Mouse (Mus musculus): Measurements from ENCODE around the gene Tmtc2. TPM values are rescaled to one million over a fixed set of nuclear protein-coding genes. Genes with fewer than 3 reads are reported as not detected.

Tmtc2 gene
- polyA plus RNA-seq (2016; fragmentation: Nextera tagmentation; extraction: Ambion mirVana): 4.2 and 4.8 TPM in 2 replicates

DNA sequence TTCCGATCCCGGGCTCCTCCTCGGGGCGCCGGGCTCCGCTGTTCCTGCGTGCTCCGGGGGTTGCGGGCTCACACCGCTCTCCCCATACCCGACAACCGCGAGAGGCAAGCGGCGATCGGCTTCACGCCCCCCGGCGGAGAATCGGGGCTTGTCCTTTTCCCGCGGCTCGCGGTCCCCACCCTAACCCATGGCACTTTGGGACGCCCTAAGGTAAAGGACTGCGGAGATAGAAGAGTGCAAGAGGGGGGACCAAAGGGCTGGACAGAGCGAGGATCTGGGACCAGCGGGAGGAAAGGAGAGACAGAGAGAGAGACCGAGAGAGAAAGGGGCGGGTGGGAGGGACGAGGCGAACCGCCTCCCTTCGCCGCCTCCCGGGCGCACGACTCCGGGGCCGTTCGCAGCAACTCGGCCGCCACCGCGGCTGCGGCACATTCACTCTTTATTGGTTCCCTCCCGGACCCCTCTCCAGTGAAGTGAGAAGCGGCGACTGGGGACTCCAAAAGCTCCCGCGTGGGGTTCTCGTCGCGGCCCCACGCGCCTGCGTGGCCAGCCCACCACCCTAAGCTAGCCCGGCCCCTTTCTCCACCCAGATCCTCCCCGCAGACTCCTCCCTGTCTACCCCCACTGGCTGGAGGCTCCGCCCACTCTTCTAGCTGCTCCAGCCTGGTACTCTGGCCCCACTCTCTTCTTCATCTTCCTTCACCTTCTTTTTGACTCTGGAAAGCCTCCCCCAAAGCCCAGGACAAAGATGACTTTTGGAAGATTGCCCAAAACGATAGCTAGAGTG is at the start of gene Tmtc2:
TSS of gene Tmtc2 (minus strand) at position 544 of the 787 bp plus-strand sequence.
- Histone ChIP-seq H3K4me3 (peak within 1 kb of the TSS; percentile 80), H3K27ac (peak within 1 kb of the TSS; percentile 87), H3K27me3 (ENCODE audit: poor library complexity, severe bottlenecking) (peaks cover 62% of the 10 kb centered on the region), H3K36me3 (replicated peaks) (no peaks in the 10 kb centered on the region), H3K9me3 (no peaks in the 10 kb centered on the region), H3K4me1 (peaks cover 29% of the 10 kb centered on the region)
- peak; percentile 83 for DNase-seq (ENCODE audit: extremely low spot score, low spot score)
- WGBS: under 1% methylated on average over 50 of the region's 61 CpGs

DNA sequence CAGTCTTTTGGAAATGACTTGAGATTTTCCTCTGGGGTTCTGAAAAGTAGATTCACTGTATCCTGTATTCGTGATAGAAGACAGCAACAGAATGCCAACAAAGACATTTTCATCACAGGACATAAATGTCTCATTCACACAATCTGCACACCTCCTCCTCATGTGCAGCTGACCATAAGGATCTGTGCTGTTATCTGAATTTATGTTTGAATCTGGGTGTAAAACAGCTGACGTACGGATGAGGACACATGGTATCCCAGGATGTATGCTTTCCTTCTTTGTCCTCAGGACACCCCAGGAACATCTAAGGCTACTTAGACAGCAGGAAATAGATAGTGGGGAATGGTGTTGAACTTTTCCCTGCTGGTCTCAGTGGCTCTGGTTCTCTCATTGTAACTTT is 37.9 kb upstream of the Tmtc2 start:
- WGBS: 82% methylated on average over 3 of the region's 3 CpGs
- H3K4me3 ChIP-seq: no peak overlapping the region
- H3K27ac ChIP-seq: no peak overlapping the region
- peaks cover 3% of the 10 kb centered on the region; the same call in 1 of the 2 replicates for H3K4me1 ChIP-seq
- DNase-seq (ENCODE audit: extremely low spot score, low spot score): no peak
- no peaks in the 10 kb centered on the region for H3K36me3 ChIP-seq (replicated peaks)
- no peaks in the 10 kb centered on the region for H3K27me3 ChIP-seq (ENCODE audit: poor library complexity, severe bottlenecking)
- no peaks in the 10 kb centered on the region for H3K9me3 ChIP-seq

DNA sequence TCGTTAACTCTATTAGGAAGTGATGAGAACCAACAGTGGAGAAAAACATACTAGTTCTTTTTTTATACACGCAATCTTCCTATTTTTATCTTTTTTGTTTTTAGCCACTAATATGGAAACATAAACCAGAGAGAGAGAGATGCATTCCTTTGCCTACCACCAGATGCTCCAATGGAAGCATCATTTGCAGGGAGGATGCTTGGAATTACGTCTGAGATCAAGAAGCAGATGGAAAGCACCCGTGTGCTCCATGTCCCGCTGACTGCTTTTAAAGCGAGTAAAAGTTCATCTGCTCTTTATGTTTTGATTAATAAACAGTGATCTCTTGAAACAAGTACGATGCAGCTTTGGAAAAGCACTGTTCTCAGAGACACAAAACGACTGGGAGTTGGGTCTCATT is 24.6 kb upstream of the Tmtc2 start:
- H3K27ac ChIP-seq: no peak overlapping the region
- no peak overlapping the region for H3K4me3 ChIP-seq
- no peaks in the 10 kb centered on the region for H3K27me3 ChIP-seq (ENCODE audit: poor library complexity, severe bottlenecking)
- 0 out of 2 replicates have a peak, but pooled peaks cover 5% of the 10 kb centered on the region for H3K4me1 ChIP-seq
- no peaks in the 10 kb centered on the region for H3K9me3 ChIP-seq
- DNase-seq (ENCODE audit: extremely low spot score, low spot score): no peak
- no peaks in the 10 kb centered on the region for H3K36me3 ChIP-seq (replicated peaks)
- WGBS: 93% methylated on average over 8 of the region's 8 CpGs

DNA sequence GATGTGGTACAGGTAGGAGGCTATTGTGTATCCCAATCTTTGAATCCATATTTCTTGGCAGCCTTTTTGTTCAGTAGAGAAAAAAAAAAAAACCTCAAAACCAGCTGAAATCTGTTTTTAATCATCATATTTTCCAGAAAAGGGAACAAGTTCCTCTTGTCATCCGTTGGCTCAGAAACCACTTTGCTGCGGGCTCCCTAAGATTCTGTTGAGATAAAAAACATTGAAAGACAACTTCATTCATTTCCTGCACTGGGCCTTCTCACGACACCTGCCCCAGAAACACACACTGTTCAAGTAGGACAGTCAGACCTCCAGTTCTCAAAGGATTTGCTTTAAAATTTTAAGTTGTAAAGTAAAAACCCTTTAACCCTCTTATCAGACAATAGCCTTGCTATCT is 23.0 kb upstream of the Tmtc2 start:
- H3K4me3 ChIP-seq: no peak overlapping the region
- no peaks in the 10 kb centered on the region for H3K27me3 ChIP-seq (ENCODE audit: poor library complexity, severe bottlenecking)
- no peak overlapping the region for H3K27ac ChIP-seq
- H3K36me3 ChIP-seq (replicated peaks): no peaks in the 10 kb centered on the region
- WGBS: 81% methylated on average over 3 of the region's 3 CpGs
- no peak for DNase-seq (ENCODE audit: extremely low spot score, low spot score)
- no peaks in the 10 kb centered on the region for H3K9me3 ChIP-seq
- 0 out of 2 replicates have a peak, but pooled peaks cover 5% of the 10 kb centered on the region for H3K4me1 ChIP-seq

GRCm38 (mm10) chr10:105595480-105596102 is 21.3 kb upstream of the Tmtc2 start:
- Histone ChIP-seq H3K4me3 (no peak overlapping the region), H3K4me1 (0 out of 2 replicates have a peak, but pooled peaks cover 5% of the 10 kb centered on the region), H3K36me3 (replicated peaks) (no peaks in the 10 kb centered on the region), H3K27ac (no peak overlapping the region), H3K9me3 (no peaks in the 10 kb centered on the region), H3K27me3 (ENCODE audit: poor library complexity, severe bottlenecking) (no peaks in the 10 kb centered on the region)
- DNase-seq (ENCODE audit: extremely low spot score, low spot score): no peak
- 84% methylated on average over 7 of the region's 7 CpGs for WGBS

GRCm38 (mm10) chr10:105588141-105588540 is 13.9 kb upstream of the Tmtc2 start:
- DNase-seq (ENCODE audit: extremely low spot score, low spot score): no peak
- no peak overlapping the region for H3K4me3 ChIP-seq
- no peaks in the 10 kb centered on the region for H3K9me3 ChIP-seq
- no peaks in the 10 kb centered on the region for H3K4me1 ChIP-seq
- no peaks in the 10 kb centered on the region for H3K36me3 ChIP-seq (replicated peaks)
- H3K27ac ChIP-seq: no peak overlapping the region
- H3K27me3 ChIP-seq (ENCODE audit: poor library complexity, severe bottlenecking): no peaks in the 10 kb centered on the region

GRCm38 (mm10) chr10:105579318-105579717 is 5.1 kb upstream of the Tmtc2 start:
- peaks cover 29% of the 10 kb centered on the region for H3K27me3 ChIP-seq (ENCODE audit: poor library complexity, severe bottlenecking)
- no peaks in the 10 kb centered on the region for H3K36me3 ChIP-seq (replicated peaks)
- H3K4me3 ChIP-seq: no peak overlapping the region
- no peak overlapping the region for H3K27ac ChIP-seq
- WGBS: 78% methylated on average over 2 of the region's 2 CpGs
- H3K9me3 ChIP-seq: no peaks in the 10 kb centered on the region
- peaks cover 9% of the 10 kb centered on the region; the same call in 1 of the 2 replicates for H3K4me1 ChIP-seq
- DNase-seq (ENCODE audit: extremely low spot score, low spot score): no peak

- H3K27me3 ChIP-seq (ENCODE audit: poor library complexity, severe bottlenecking): peaks cover 29% of the 10 kb centered on the region
- no peak overlapping the region for H3K27ac ChIP-seq
- 76% methylated on average over 8 of the region's 8 CpGs for WGBS
- no peaks in the 10 kb centered on the region for H3K9me3 ChIP-seq
- H3K4me1 ChIP-seq: peaks cover 10% of the 10 kb centered on the region
- DNase-seq (ENCODE audit: extremely low spot score, low spot score): no peak
- H3K36me3 ChIP-seq (replicated peaks): no peaks in the 10 kb centered on the region
- no peak overlapping the region for H3K4me3 ChIP-seq
Observed at GRCm38 (mm10) chr10:105578291-105578845, 4.1 kb upstream of the Tmtc2 start.

- Histone ChIP-seq H3K27me3 (ENCODE audit: poor library complexity, severe bottlenecking) (peaks cover 53% of the 10 kb centered on the region), H3K36me3 (replicated peaks) (no peaks in the 10 kb centered on the region), H3K4me1 (peaks cover 29% of the 10 kb centered on the region), H3K4me3 (peak overlapping the region; percentile 80), H3K27ac (peak overlapping the region; percentile 87; the same call in 1 of the 2 replicates), H3K9me3 (no peaks in the 10 kb centered on the region)
- under 1% methylated on average over 44 of the region's 44 CpGs for WGBS
- DNase-seq (ENCODE audit: extremely low spot score, low spot score): peak; percentile 94
Observed at GRCm38 (mm10) chr10:105574695-105575660, 727 bp upstream of the Tmtc2 start.

- WGBS: 1% methylated on average over 37 of the region's 37 CpGs
- peak overlapping the region; percentile 87 for H3K27ac ChIP-seq
- H3K36me3 ChIP-seq (replicated peaks): no peaks in the 10 kb centered on the region
- no peaks in the 10 kb centered on the region for H3K9me3 ChIP-seq
- H3K4me3 ChIP-seq: peak overlapping the region; percentile 80
- DNase-seq (ENCODE audit: extremely low spot score, low spot score): no peak
- H3K4me1 ChIP-seq: peaks cover 29% of the 10 kb centered on the region
- peaks cover 61% of the 10 kb centered on the region for H3K27me3 ChIP-seq (ENCODE audit: poor library complexity, severe bottlenecking)
Observed at GRCm38 (mm10) chr10:105573306-105573907, 844 bp downstream of the Tmtc2 start.

- Histone ChIP-seq H3K4me3 (peak overlapping the region; percentile 80), H3K9me3 (no peaks in the 10 kb centered on the region), H3K27ac (no peak overlapping the region), H3K36me3 (replicated peaks) (no peaks in the 10 kb centered on the region), H3K27me3 (ENCODE audit: poor library complexity, severe bottlenecking) (peaks cover 56% of the 10 kb centered on the region), H3K4me1 (peaks cover 29% of the 10 kb centered on the region)
- DNase-seq (ENCODE audit: extremely low spot score, low spot score): no peak
- WGBS: 4% methylated on average over 16 of the region's 16 CpGs
Observed at GRCm38 (mm10) chr10:105572829-105573228, 1.4 kb downstream of the Tmtc2 start.

DNA sequence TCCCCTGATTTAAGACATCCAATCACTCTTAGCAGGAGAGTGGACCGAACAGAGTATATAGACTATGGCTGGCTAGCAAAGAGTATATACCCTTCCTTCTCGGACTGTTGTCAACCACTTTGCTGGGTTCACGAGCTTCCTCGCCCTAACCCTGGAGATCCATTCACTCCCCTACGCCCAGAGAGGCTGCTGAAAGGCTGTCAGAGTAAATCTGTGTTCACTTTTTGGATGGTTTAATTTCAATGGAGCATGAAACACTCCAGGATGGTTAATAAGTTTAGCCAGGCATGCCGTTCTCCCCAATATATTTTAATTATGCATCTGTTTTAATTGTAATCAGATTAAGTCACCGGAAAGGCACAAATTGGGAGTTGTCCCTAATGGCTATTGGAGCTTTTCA is 1.9 kb downstream of the Tmtc2 start:
- peak overlapping the region; percentile 80 for H3K4me3 ChIP-seq
- peaks cover 29% of the 10 kb centered on the region for H3K4me1 ChIP-seq
- H3K9me3 ChIP-seq: no peaks in the 10 kb centered on the region
- WGBS: 34% methylated on average over 7 of the region's 7 CpGs
- DNase-seq (ENCODE audit: extremely low spot score, low spot score): no peak
- no peaks in the 10 kb centered on the region for H3K36me3 ChIP-seq (replicated peaks)
- H3K27me3 ChIP-seq (ENCODE audit: poor library complexity, severe bottlenecking): peaks cover 50% of the 10 kb centered on the region
- H3K27ac ChIP-seq: no peak overlapping the region

All from forebrain, embryonic 10.5 days (tissue).